Mouse (Mus musculus) forebrain, embryonic 16.5 days (tissue): ENCODE results near the gene Htr5a. TPM values are rescaled to one million over a fixed set of nuclear protein-coding genes. Genes with fewer than 3 reads are reported as not detected.
A peak's percentile ranks its signal among the peaks of the same experiment; 100 is the strongest.

Experiments used
- ATAC-seq: fragments of 200-750 bp; cut with Nextera tagmentation; 2 replicates; pipeline ENCODE4 v1.8.0; 2017; ENCODE audit warnings: mild to moderate bottlenecking, moderate library complexity
- H3K27ac ChIP-seq: fragments of 300-500 bp; sonication (generic); 2 replicates; pipeline ENCODE4 v1.5.1; 2014; ENCODE audit warnings: low read length, control low read depth
- H3K27me3 ChIP-seq: fragments of 300-500 bp; sonication (generic); replicated peaks from 2 replicates; pipeline ENCODE4 v1.6.1; 2014; ENCODE audit warnings: low read length; ENCODE audit not compliant: control insufficient read depth, insufficient read depth
- H3K36me3 ChIP-seq: fragments of 300-500 bp; sonication (generic); 2 replicates; pipeline ENCODE4 v1.6.1; 2014; ENCODE audit not compliant: control insufficient read depth, insufficient read depth
- H3K4me1 ChIP-seq: fragments of 300-500 bp; sonication (generic); replicated peaks from 2 replicates; pipeline ENCODE4 v1.6.1; 2014; ENCODE audit warnings: low read length; ENCODE audit not compliant: control insufficient read depth, insufficient read depth
- H3K4me2 ChIP-seq: fragments of 300-500 bp; sonication (generic); 2 replicates; pipeline ENCODE4 v1.6.1; 2014; ENCODE audit warnings: mild to moderate bottlenecking, low read length, control low read depth
- H3K4me3 ChIP-seq: fragments of 300-500 bp; sonication (generic); replicated peaks from 2 replicates; pipeline ENCODE4 v1.5.1; 2014; ENCODE audit warnings: mild to moderate bottlenecking, low read length, control low read depth
- H3K9ac ChIP-seq: fragments of 300-500 bp; sonication (generic); replicated peaks from 2 replicates; pipeline ENCODE4 v1.6.1; 2014; ENCODE audit warnings: low read depth, low read length, control low read depth
- H3K9me3 ChIP-seq: fragments of 300-500 bp; sonication (generic); 2 replicates; pipeline ENCODE4 v1.6.1; 2016; ENCODE audit warnings: low read length; ENCODE audit not compliant: control insufficient read depth
- WGBS: fragments of 180-500 bp; shearing (Covaris S2); extraction: QIAGEN DNeasy Blood & Tissue Kit; methylation state at CpG from one replicate; pipeline ENCODE4 v1.1.7; 2014; 5-methylcytosine and 5-hydroxymethylcytosine counted together
- polyA plus RNA-seq: library from polyadenylated mRNA; unstranded; fragments of >200 nt; fragmentation: Nextera tagmentation; extraction: Ambion mirVana; gene quantifications from 2 replicates; pipeline ENCODE4 v1.2.1, GENCODE M21; 2015

Gene Htr5a
- polyA plus RNA-seq, 1 experiment from 2014 or later = 1.2 TPM

GRCm38 (mm10) chr5:27838061-27838460, 3.9 kb upstream of the Htr5a start:
- H3K27me3 ChIP-seq = no peaks in the 10 kb centered on the region; the same call in 1 of the 2 replicates
- 60% methylated on average over 4 of the region's 4 CpGs for WGBS
- H3K9ac ChIP-seq = no peak overlapping the region
- no peak for ATAC-seq
- H3K36me3 ChIP-seq = no peaks in the 10 kb centered on the region
- no peak overlapping the region for H3K4me3 ChIP-seq
- H3K4me1 ChIP-seq = peaks cover 3% of the 10 kb centered on the region; the same call in 1 of the 2 replicates
- no peak overlapping the region for H3K4me2 ChIP-seq
- H3K27ac ChIP-seq = no peak overlapping the region
- peaks cover 4% of the 10 kb centered on the region; the same call in 1 of the 2 replicates for H3K9me3 ChIP-seq

- peak overlapping the region; percentile 43 for H3K4me3 ChIP-seq
- H3K36me3 ChIP-seq = no peaks in the 10 kb centered on the region
- no peaks in the 10 kb centered on the region; the same call in 1 of the 2 replicates for H3K27me3 ChIP-seq
- H3K4me2 ChIP-seq = peak overlapping the region; percentile 65
- no peak overlapping the region for H3K9ac ChIP-seq
- 72% methylated on average over 28 of the region's 28 CpGs for WGBS
- ATAC-seq = no peak; the same call in 1 of the 2 replicates
- H3K9me3 ChIP-seq = no peaks in the 10 kb centered on the region
- H3K4me1 ChIP-seq = peaks cover 3% of the 10 kb centered on the region; the same call in 1 of the 2 replicates
- H3K27ac ChIP-seq = no peak overlapping the region
Measured at GRCm38 (mm10) chr5:27842671-27843320, 847 bp downstream of the Htr5a start.

GRCm38 (mm10) chr5:27846979-27847378, 5.0 kb downstream of the Htr5a start:
- ATAC-seq = peak; percentile 40; the same call in 1 of the 2 replicates

GRCm38 (mm10) chr5:27854290-27854689, 12.3 kb downstream of the Htr5a start:
- Histone ChIP-seq H3K4me1 (no peaks in the 10 kb centered on the region), H3K9ac (no peak overlapping the region), H3K4me2 (no peak overlapping the region), H3K9me3 (no peaks in the 10 kb centered on the region), H3K27ac (no peak overlapping the region), H3K27me3 (no peaks in the 10 kb centered on the region), H3K4me3 (no peak overlapping the region), H3K36me3 (no peaks in the 10 kb centered on the region)
- no peak for ATAC-seq
- 60% methylated on average over 1 of the region's 1 CpGs for WGBS

More at GRCm38 (mm10) chr5:27846979-27847378, 5.0 kb downstream of the Htr5a start:
- WGBS = 59% methylated on average over 5 of the region's 5 CpGs
- H3K9me3 ChIP-seq = no peaks in the 10 kb centered on the region
- H3K4me1 ChIP-seq = peaks cover 3% of the 10 kb centered on the region; the same call in 1 of the 2 replicates
- H3K4me3 ChIP-seq = no peak overlapping the region
- H3K4me2 ChIP-seq = no peak overlapping the region
- no peak overlapping the region for H3K9ac ChIP-seq
- no peaks in the 10 kb centered on the region; the same call in 1 of the 2 replicates for H3K27me3 ChIP-seq
- H3K36me3 ChIP-seq = no peaks in the 10 kb centered on the region
- H3K27ac ChIP-seq = no peak overlapping the region

GRCm38 (mm10) chr5:27855726-27856125, 13.8 kb downstream of the Htr5a start:
- no peak overlapping the region for H3K4me3 ChIP-seq
- H3K9ac ChIP-seq = no peak overlapping the region
- WGBS = 90% methylated on average over 2 of the region's 2 CpGs
- no peak overlapping the region for H3K4me2 ChIP-seq
- H3K36me3 ChIP-seq = no peaks in the 10 kb centered on the region
- ATAC-seq = no peak
- no peaks in the 10 kb centered on the region for H3K4me1 ChIP-seq
- no peaks in the 10 kb centered on the region for H3K27me3 ChIP-seq
- no peaks in the 10 kb centered on the region for H3K9me3 ChIP-seq
- no peak overlapping the region for H3K27ac ChIP-seq

- peak overlapping the region; percentile 33 for H3K27ac ChIP-seq
Measured at GRCm38 (mm10) chr5:27873240-27874082, 31.5 kb downstream of the Htr5a start.

GRCm38 (mm10) chr5:27874211-27874610, 32.3 kb downstream of the Htr5a start:
- H3K4me3 ChIP-seq = no peak overlapping the region
- peaks cover 13% of the 10 kb centered on the region for H3K4me1 ChIP-seq
- no peaks in the 10 kb centered on the region for H3K36me3 ChIP-seq
- no peaks in the 10 kb centered on the region for H3K27me3 ChIP-seq
- no peak overlapping the region; the same call in 1 of the 2 replicates for H3K27ac ChIP-seq
- H3K9me3 ChIP-seq = no peaks in the 10 kb centered on the region
- H3K9ac ChIP-seq = no peak overlapping the region
- WGBS = 79% methylated on average over 5 of the region's 5 CpGs
- 0 out of 2 replicates have a peak, but pooled peaks have one; percentile 2 for ATAC-seq
- H3K4me2 ChIP-seq = no peak overlapping the region

More at GRCm38 (mm10) chr5:27873240-27874082, 31.5 kb downstream of the Htr5a start:
- peak; percentile 93 for ATAC-seq
- Histone ChIP-seq H3K4me1 (peaks cover 13% of the 10 kb centered on the region), H3K36me3 (no peaks in the 10 kb centered on the region), H3K4me2 (no peak overlapping the region), H3K9ac (no peak overlapping the region), H3K9me3 (no peaks in the 10 kb centered on the region), H3K27me3 (no peaks in the 10 kb centered on the region), H3K4me3 (no peak overlapping the region)
- 33% methylated on average over 8 of the region's 8 CpGs for WGBS

- no peaks in the 10 kb centered on the region for H3K27me3 ChIP-seq
- H3K4me1 ChIP-seq = peaks cover 13% of the 10 kb centered on the region
- H3K27ac ChIP-seq = no peak overlapping the region
- ATAC-seq = no peak
- 59% methylated on average over 4 of the region's 4 CpGs for WGBS
- H3K4me3 ChIP-seq = no peak overlapping the region
- H3K9ac ChIP-seq = no peak overlapping the region
- H3K36me3 ChIP-seq = no peaks in the 10 kb centered on the region
- H3K4me2 ChIP-seq = no peak overlapping the region
- H3K9me3 ChIP-seq = no peaks in the 10 kb centered on the region
Measured at GRCm38 (mm10) chr5:27875341-27876105, 33.6 kb downstream of the Htr5a start.

GRCm38 (mm10) chr5:27878356-27878755, 36.4 kb downstream of the Htr5a start:
- Histone ChIP-seq H3K27me3 (no peaks in the 10 kb centered on the region), H3K4me1 (peaks cover 9% of the 10 kb centered on the region), H3K4me2 (no peak overlapping the region), H3K9ac (no peak overlapping the region), H3K36me3 (no peaks in the 10 kb centered on the region), H3K4me3 (no peak overlapping the region), H3K9me3 (no peaks in the 10 kb centered on the region), H3K27ac (no peak overlapping the region)
- ATAC-seq = no peak
- 83% methylated on average over 5 of the region's 5 CpGs for WGBS
